Mouse (Mus musculus): Measurements from ENCODE around the gene Ern1. TPM values are rescaled to one million over a fixed set of nuclear protein-coding genes. Genes with fewer than 3 reads are reported as not detected.

Gene Ern1
- polyA plus RNA-seq, 1 experiment from 2014 or later = 3.8 TPM

DNA sequence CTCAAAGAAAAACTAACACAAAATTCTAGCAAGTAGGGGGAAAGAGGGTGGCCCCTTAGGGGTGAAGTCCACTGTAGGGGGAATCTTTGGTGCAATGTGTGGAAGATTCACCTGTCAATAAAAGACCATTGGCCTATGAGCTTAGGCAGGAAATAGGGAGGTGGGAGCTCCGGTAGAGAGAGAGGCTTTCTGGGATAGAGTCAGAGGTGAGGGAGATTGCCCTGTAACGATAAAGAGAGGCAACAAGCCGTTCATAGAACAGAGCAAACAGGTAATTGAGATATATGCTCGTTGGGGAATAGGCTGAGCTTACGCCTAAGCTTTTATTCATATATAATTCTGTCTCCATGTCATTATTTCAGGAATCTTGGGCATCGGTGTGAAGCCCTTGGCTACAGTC lies 100.6 kb downstream of the Ern1 start:
- Histone ChIP-seq H3K4me1 (replicated peaks) (peaks cover 25% of the 10 kb centered on the region; the same call in 1 of the 2 replicates), H3K4me3 (no peak overlapping the region; the same call in 1 of the 2 replicates), H3K9me3 (replicated peaks) (no peaks in the 10 kb centered on the region), H3K27ac (peak overlapping the region; percentile 41; the same call in 1 of the 2 replicates), H3K27me3 (no peaks in the 10 kb centered on the region), H3K9ac (no peak overlapping the region), H3K36me3 (no peaks in the 10 kb centered on the region), H3K4me2 (no peak overlapping the region)
- 60% methylated on average over 6 of the region's 6 CpGs for WGBS
- ATAC-seq (replicated peaks; ENCODE audit: insufficient number of reproducible peaks, insufficient read depth, low FRiP score, low read depth) = no peak

DNA sequence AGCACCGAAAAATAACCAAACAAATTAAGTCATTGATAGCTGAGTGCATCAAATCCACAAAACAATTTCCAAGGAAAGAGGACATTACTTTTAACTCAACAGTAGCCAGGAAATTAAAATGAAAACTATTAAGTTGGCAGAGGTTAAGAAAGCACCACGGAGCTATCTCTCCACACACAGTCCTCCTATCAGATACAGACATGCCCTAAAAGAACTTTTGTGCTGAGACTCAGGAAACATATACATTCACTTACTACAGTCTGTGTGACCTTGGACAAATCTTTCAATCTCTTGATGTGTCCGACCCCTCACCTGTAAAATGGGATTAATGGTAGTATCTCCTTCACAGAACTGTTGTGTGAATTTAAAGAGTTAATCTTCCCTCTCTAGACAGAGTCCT lies 101.2 kb downstream of the Ern1 start:
- no peak overlapping the region for H3K27ac ChIP-seq
- WGBS = 78% methylated on average over 3 of the region's 3 CpGs

DNA sequence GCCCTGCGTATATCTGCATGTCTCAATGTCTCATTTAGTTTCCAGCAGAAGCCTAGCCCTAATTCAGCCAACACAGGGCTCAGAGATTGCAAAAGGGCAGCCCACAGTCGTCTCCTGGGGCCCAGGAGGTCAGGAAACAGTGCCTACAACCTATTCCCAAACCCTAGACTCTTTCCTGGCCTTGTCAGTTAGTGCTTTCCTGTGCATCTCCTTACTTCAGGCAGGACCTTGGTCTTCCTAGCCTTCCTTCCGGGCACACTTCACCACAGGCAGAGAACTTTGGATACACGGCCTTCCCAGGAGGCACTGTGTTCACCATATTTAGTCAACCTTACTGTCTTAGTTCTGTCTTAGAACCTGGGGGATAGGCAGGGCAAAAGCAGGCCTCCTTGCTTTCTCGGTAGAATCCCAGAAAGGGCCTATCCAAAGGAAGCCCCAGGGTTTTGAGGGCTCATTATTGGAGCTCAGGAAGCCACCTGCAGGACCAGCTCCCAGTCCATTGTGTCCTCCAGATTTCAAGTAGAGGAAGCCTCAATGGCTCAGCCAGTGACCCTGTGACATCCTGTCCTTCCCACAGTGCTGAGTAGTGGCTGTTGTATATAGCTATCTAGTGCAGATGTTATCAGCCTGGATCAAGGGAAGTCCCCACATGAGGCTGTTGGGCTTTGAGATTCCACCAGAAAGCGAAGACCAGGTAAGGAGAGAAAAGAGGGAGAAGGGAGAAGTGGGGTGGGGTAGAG lies 104.4 kb downstream of the Ern1 start:
- H3K4me1 ChIP-seq (replicated peaks) = 0 out of 2 replicates have a peak, but pooled peaks cover 16% of the 10 kb centered on the region
- no peaks in the 10 kb centered on the region for H3K36me3 ChIP-seq
- no peak overlapping the region for H3K4me2 ChIP-seq
- H3K4me3 ChIP-seq = no peak overlapping the region
- H3K27ac ChIP-seq = peak overlapping the region; percentile 88
- H3K9me3 ChIP-seq (replicated peaks) = no peaks in the 10 kb centered on the region
- no peaks in the 10 kb centered on the region for H3K27me3 ChIP-seq
- H3K9ac ChIP-seq = no peak overlapping the region
- ATAC-seq (replicated peaks; ENCODE audit: insufficient number of reproducible peaks, insufficient read depth, low FRiP score, low read depth) = no peak
- WGBS = 72% methylated on average over 6 of the region's 6 CpGs

More for the DNA sequence above, 101.2 kb downstream of the Ern1 start:
- Histone ChIP-seq H3K36me3 (no peaks in the 10 kb centered on the region), H3K27me3 (no peaks in the 10 kb centered on the region), H3K4me1 (replicated peaks) (peaks cover 25% of the 10 kb centered on the region; the same call in 1 of the 2 replicates), H3K4me2 (no peak overlapping the region), H3K9ac (no peak overlapping the region), H3K9me3 (replicated peaks) (no peaks in the 10 kb centered on the region), H3K4me3 (no peak overlapping the region)
- no peak for ATAC-seq (replicated peaks; ENCODE audit: insufficient number of reproducible peaks, insufficient read depth, low FRiP score, low read depth)

DNA sequence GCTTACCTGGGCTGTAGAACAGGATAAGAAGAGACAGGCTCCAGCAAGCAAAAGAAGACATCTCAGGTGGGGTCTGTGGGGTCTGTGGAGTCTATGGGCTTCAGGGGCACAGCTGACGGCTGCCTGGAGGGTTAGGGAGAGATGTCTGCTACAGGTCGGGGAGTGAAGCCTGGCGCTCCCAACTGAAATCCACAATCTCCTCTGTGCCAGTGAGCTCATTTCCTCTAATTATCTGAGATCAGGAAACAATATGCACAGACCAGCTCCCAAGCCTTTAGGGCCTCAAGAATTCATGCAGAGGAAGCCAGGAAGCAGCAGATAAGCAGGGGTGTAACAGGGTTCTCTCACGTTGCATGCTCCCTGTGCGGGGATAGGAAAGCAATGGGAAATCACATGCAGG lies 105.2 kb downstream of the Ern1 start:
- peak overlapping the region; percentile 43 for H3K9ac ChIP-seq
- H3K36me3 ChIP-seq = no peaks in the 10 kb centered on the region
- H3K4me1 ChIP-seq (replicated peaks) = 0 out of 2 replicates have a peak, but pooled peaks cover 13% of the 10 kb centered on the region
- H3K4me2 ChIP-seq = peak overlapping the region; percentile 34
- no peaks in the 10 kb centered on the region for H3K27me3 ChIP-seq
- H3K9me3 ChIP-seq (replicated peaks) = no peaks in the 10 kb centered on the region
- peak overlapping the region; percentile 88 for H3K27ac ChIP-seq
- 47% methylated on average over 5 of the region's 5 CpGs for WGBS
- peak overlapping the region; percentile 46 for H3K4me3 ChIP-seq
- peak; percentile 80 for ATAC-seq (replicated peaks; ENCODE audit: insufficient number of reproducible peaks, insufficient read depth, low FRiP score, low read depth)

DNA sequence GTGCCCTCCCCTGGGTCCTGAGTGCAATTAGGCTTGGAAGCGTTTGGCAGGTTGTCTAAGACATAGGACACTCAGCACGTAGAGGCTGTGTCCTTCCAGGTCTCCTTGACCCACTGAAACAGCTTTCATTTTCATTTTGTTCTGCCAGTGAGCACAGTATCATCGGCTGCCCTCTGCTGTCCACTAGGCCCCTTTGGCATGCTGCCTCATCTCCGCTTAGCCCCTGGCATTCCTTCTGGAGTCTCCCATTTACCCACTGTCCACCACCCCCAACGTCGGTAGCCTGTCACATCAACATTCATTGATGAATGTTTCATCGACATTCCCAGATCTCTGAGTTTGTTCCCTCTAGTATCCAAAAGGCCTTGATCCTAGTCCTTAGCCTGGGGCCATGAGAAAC lies 105.8 kb downstream of the Ern1 start:
- 58% methylated on average over 7 of the region's 7 CpGs for WGBS
- ATAC-seq (replicated peaks; ENCODE audit: insufficient number of reproducible peaks, insufficient read depth, low FRiP score, low read depth) = 0 out of 2 replicates have a peak, but pooled peaks have one; percentile 30
- no peaks in the 10 kb centered on the region for H3K36me3 ChIP-seq

DNA sequence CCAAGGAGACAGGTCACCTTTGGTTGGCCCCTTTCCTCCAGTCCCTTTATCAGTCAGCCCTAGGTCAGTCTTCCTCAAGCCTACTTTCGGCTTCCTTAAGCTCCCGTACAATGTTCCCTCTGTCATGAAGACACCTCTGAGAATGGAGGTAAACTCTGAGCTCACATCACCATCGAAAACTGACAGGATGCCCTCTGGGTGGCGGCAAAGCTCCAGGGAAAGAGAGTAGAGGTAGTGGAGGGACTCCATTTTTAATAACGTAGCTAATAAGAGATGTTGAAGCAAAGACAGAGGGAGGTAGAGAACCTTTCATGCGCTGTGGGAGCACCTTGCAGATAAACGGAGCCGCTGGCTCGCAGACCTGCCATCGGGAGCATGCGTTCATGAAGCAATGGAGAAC lies 106.6 kb downstream of the Ern1 start:
- Histone ChIP-seq H3K36me3 (no peaks in the 10 kb centered on the region), H3K27me3 (no peaks in the 10 kb centered on the region), H3K9me3 (replicated peaks) (no peaks in the 10 kb centered on the region), H3K9ac (no peak overlapping the region), H3K27ac (peak overlapping the region; percentile 88), H3K4me3 (peak overlapping the region; percentile 46), H3K4me2 (peak overlapping the region; percentile 52), H3K4me1 (replicated peaks) (0 out of 2 replicates have a peak, but pooled peaks cover 13% of the 10 kb centered on the region)
- whole genome bisulfite sequencing = 69% methylated on average over 11 of the region's 11 CpGs
- no peak for ATAC-seq (replicated peaks; ENCODE audit: insufficient number of reproducible peaks, insufficient read depth, low FRiP score, low read depth)

More for the DNA sequence above, 105.8 kb downstream of the Ern1 start:
- Histone ChIP-seq H3K4me3 (peak overlapping the region; percentile 46), H3K9ac (peak overlapping the region; percentile 43), H3K27me3 (no peaks in the 10 kb centered on the region), H3K4me1 (replicated peaks) (0 out of 2 replicates have a peak, but pooled peaks cover 13% of the 10 kb centered on the region), H3K9me3 (replicated peaks) (no peaks in the 10 kb centered on the region), H3K27ac (peak overlapping the region; percentile 88), H3K4me2 (peak overlapping the region; percentile 52)

DNA sequence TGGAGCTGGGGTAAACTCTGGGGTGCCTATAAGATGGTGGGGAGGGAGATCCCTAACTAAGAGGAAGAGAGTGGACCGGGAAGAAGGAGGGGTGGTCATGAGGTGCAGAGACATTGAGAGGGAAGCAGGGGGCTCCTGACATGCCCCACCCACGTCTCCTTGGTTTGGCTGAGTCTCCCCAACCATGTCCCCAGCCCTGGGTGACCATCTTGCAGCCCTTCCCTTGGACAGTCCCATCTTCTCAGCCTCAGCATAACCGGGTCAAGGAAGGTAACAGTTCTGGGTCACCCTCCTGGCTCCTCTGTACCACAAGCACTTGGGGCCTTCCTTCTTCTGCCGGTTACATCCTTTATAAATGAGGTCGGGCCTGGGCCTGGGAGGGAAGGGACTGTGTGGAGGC lies 112.7 kb downstream of the Ern1 start:
- 74% methylated on average over 5 of the region's 5 CpGs for WGBS
- Histone ChIP-seq H3K4me1 (replicated peaks) (0 out of 2 replicates have a peak, but pooled peaks cover 14% of the 10 kb centered on the region), H3K27me3 (no peaks in the 10 kb centered on the region), H3K9me3 (replicated peaks) (no peaks in the 10 kb centered on the region), H3K9ac (no peak overlapping the region), H3K4me2 (no peak overlapping the region), H3K27ac (no peak overlapping the region), H3K36me3 (no peaks in the 10 kb centered on the region), H3K4me3 (no peak overlapping the region)
- no peak; the same call in 1 of the 2 replicates for ATAC-seq (replicated peaks; ENCODE audit: insufficient number of reproducible peaks, insufficient read depth, low FRiP score, low read depth)

DNA sequence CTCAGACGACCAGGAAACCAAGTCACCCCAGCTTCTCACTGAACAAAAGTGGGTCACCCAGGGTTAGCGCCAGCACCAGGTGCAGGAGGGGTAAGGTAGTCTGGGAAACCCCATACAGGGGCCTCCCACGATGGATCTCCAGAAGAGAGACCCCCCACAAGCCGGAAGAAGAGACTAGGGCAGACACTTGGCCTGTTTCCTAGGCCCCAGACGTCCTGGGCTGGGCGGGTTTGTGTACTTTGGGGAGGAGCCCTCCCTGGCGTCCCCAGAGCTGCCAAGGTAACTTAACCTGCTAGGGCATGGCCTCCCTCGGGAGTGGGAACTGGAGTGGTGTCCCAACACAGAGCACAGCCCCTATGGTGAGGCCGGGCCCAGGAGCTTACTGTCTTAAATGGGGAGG lies 113.1 kb downstream of the Ern1 start:
- peak; percentile 23 for ATAC-seq (replicated peaks; ENCODE audit: insufficient number of reproducible peaks, insufficient read depth, low FRiP score, low read depth)
- 41% methylated on average over 9 of the region's 9 CpGs for WGBS
- H3K9ac ChIP-seq = no peak overlapping the region
- no peaks in the 10 kb centered on the region for H3K9me3 ChIP-seq (replicated peaks)
- no peak overlapping the region for H3K4me3 ChIP-seq
- H3K4me1 ChIP-seq (replicated peaks) = 0 out of 2 replicates have a peak, but pooled peaks cover 14% of the 10 kb centered on the region
- H3K27ac ChIP-seq = peak overlapping the region; percentile 2; the same call in 1 of the 2 replicates
- no peaks in the 10 kb centered on the region for H3K36me3 ChIP-seq
- H3K27me3 ChIP-seq = no peaks in the 10 kb centered on the region
- no peak overlapping the region for H3K4me2 ChIP-seq

DNA sequence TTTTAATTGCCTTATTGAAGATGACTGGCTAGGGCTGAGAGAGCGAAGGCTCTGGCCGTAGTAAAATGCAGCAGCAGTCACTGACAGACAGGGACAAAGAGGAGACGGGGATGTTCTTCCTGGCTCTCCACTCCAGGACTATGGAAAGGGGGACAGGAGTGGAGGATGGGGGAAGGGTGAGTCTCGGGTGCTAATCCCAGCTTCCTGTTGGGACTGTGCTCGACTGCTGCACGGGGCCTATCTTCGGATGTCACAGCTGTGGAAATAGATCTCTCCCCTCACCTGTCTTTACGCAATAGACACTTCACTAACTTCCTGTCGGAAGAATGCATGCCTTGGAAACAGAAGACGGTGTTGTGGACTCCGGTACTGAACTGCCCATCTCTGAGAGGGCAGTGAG lies 113.7 kb downstream of the Ern1 start:
- no peaks in the 10 kb centered on the region for H3K27me3 ChIP-seq
- H3K9me3 ChIP-seq (replicated peaks) = no peaks in the 10 kb centered on the region
- ATAC-seq (replicated peaks; ENCODE audit: insufficient number of reproducible peaks, insufficient read depth, low FRiP score, low read depth) = no peak
- no peak overlapping the region for H3K9ac ChIP-seq
- H3K36me3 ChIP-seq = no peaks in the 10 kb centered on the region
- H3K27ac ChIP-seq = peak overlapping the region; percentile 2; the same call in 1 of the 2 replicates
- 34% methylated on average over 11 of the region's 11 CpGs for WGBS
- H3K4me2 ChIP-seq = no peak overlapping the region
- 0 out of 2 replicates have a peak, but pooled peaks cover 14% of the 10 kb centered on the region for H3K4me1 ChIP-seq (replicated peaks)
- no peak overlapping the region for H3K4me3 ChIP-seq

DNA sequence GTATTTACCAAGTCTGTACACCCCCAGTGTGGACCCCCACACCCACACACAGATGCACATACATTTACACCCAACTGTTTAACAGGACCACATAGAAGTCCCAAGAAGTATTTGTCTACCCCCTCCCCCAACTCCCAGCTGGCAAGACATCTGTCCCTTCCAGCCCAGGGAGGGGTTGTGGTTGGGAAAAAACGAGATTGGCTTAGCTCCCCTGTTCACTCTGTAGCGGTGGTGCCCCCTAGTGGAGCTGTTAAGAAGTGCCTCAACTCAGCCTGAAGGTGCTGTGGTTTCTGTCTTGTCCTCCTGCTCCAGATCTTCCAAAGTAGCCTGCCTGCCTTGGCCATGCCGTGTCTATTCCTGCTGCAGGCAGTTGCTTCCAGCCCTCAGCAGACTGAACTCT lies 121.3 kb downstream of the Ern1 start:
- Histone ChIP-seq H3K4me3 (no peak overlapping the region), H3K4me2 (no peak overlapping the region), H3K27ac (no peak overlapping the region), H3K36me3 (no peaks in the 10 kb centered on the region), H3K9ac (no peak overlapping the region), H3K4me1 (replicated peaks) (peaks cover 21% of the 10 kb centered on the region), H3K27me3 (no peaks in the 10 kb centered on the region), H3K9me3 (replicated peaks) (no peaks in the 10 kb centered on the region)
- ATAC-seq (replicated peaks; ENCODE audit: insufficient number of reproducible peaks, insufficient read depth, low FRiP score, low read depth) = no peak
- 9% methylated on average over 3 of the region's 3 CpGs for WGBS

DNA sequence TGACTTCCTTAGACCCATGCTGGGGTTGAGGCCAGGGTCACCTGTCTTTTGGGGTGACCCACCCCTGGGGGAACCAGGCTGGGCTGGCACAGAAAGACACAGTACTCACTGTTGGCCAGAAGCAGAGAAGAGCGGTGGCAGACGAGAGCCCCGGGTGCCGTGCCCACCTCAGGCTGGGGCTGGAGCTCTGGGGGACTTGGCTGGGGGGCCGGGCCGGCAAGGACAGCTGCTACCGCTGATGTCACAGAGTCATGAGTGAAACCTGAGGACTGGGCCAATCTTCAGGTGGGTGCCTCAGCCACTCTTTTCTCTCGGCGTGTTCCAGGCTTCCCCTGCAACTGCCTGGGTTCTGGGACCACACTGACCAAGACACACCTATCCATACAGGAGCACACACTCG lies 122.3 kb downstream of the Ern1 start, which contains the start of gene Prr29:
TSS of gene Prr29 (plus strand) at position 107 of the 400 bp plus-strand sequence.
- Histone ChIP-seq H3K9me3 (replicated peaks) (no peaks in the 10 kb centered on the region), H3K27me3 (no peaks in the 10 kb centered on the region), H3K9ac (peak within 1 kb of the TSS; percentile 27; the same call in 1 of the 2 replicates), H3K4me2 (peak within 1 kb of the TSS; percentile 41), H3K4me3 (peak within 1 kb of the TSS; percentile 8; the same call in 1 of the 2 replicates), H3K36me3 (no peaks in the 10 kb centered on the region), H3K27ac (peak within 1 kb of the TSS; percentile 45), H3K4me1 (replicated peaks) (peaks cover 21% of the 10 kb centered on the region)
- 53% methylated on average over 10 of the region's 10 CpGs for WGBS
- no peak for ATAC-seq (replicated peaks; ENCODE audit: insufficient number of reproducible peaks, insufficient read depth, low FRiP score, low read depth)

Measured in heart, embryonic 15.5 days (tissue).